Mouse (Mus musculus): ENCODE measurements at regions not wholly inside any gene's neighbourhood (a gene's known extent, or its start where the extent isn't known, plus 50 kb on each side); places are given as distances from the start of the nearest gene placed in this dataset.
"Not testable (repeated sequence)": the region's sequence is repeated elsewhere in the genome, so short reads cannot be mapped to it uniquely, and the experiment has no call there.

- no peak for DNase-seq (ENCODE audit: low spot score in 2 of 2)
Measured at GRCm38 (mm10) chr10:45852688-45853087, 275.1 kb downstream of the Hace1 start.

GRCm38 (mm10) chr10:45855514-45855913 is 277.9 kb downstream of the Hace1 start:
- DNase-seq (ENCODE audit: low spot score in 2 of 2), result no peak

- DNase-seq (ENCODE audit: low spot score in 2 of 2), result no peak
Measured at GRCm38 (mm10) chr10:45859137-45859536, 281.5 kb downstream of the Hace1 start.

GRCm38 (mm10) chr10:45859909-45860308 is 282.3 kb downstream of the Hace1 start:
- DNase-seq (ENCODE audit: low spot score in 2 of 2), result no peak

GRCm38 (mm10) chr10:45860696-45861095 is 283.1 kb downstream of the Hace1 start:
- DNase-seq (ENCODE audit: low spot score in 2 of 2), result no peak

GRCm38 (mm10) chr10:45865793-45866192 is 288.2 kb downstream of the Hace1 start:
- DNase-seq (ENCODE audit: low spot score in 2 of 2), result no peak

- DNase-seq (ENCODE audit: low spot score in 2 of 2), result no peak
Measured at GRCm38 (mm10) chr10:45866860-45867259, 289.2 kb downstream of the Hace1 start.

GRCm38 (mm10) chr10:45871028-45871427 is 293.4 kb downstream of the Hace1 start:
- no peak for DNase-seq (ENCODE audit: low spot score in 2 of 2)

GRCm38 (mm10) chr10:45872007-45872890 is 294.6 kb downstream of the Hace1 start:
- no peak for DNase-seq (ENCODE audit: low spot score in 2 of 2)

GRCm38 (mm10) chr10:45873805-45874780 is 296.5 kb downstream of the Hace1 start:
- no peak for DNase-seq (ENCODE audit: low spot score in 2 of 2)

GRCm38 (mm10) chr10:45875287-45875686 is 297.7 kb downstream of the Hace1 start:
- not testable (repeated sequence) for DNase-seq (ENCODE audit: low spot score in 2 of 2)

- DNase-seq (ENCODE audit: low spot score in 2 of 2), result no peak
Measured at GRCm38 (mm10) chr10:45883745-45884144, 306.1 kb downstream of the Hace1 start.

- DNase-seq (ENCODE audit: low spot score in 2 of 2), result no peak
Measured at GRCm38 (mm10) chr10:45886636-45887035, 309.0 kb downstream of the Hace1 start.

- peak in 1 of 2 experiments; percentile 24 for DNase-seq (ENCODE audit: low spot score in 2 of 2)
Measured at GRCm38 (mm10) chr10:45888835-45889234, 311.2 kb downstream of the Hace1 start.

- DNase-seq (ENCODE audit: low spot score in 2 of 2), result no peak
Measured at GRCm38 (mm10) chr10:45889381-45889951, 311.8 kb downstream of the Hace1 start.

- no peak for DNase-seq (ENCODE audit: low spot score in 2 of 2)
Measured at GRCm38 (mm10) chr10:45890088-45890626, 312.5 kb downstream of the Hace1 start.

- DNase-seq (ENCODE audit: low spot score in 2 of 2), result no peak
Measured at GRCm38 (mm10) chr10:45892464-45892863, 314.8 kb downstream of the Hace1 start.

- no peak for DNase-seq (ENCODE audit: low spot score in 2 of 2)
Measured at GRCm38 (mm10) chr10:45893894-45894831, 316.5 kb downstream of the Hace1 start.

- DNase-seq (ENCODE audit: low spot score in 2 of 2), result no peak
Measured at GRCm38 (mm10) chr10:45916928-45917327, 339.3 kb downstream of the Hace1 start.

- DNase-seq (ENCODE audit: low spot score in 2 of 2), result no peak
Measured at GRCm38 (mm10) chr10:45925746-45926145, 348.1 kb downstream of the Hace1 start.

All from gastrocnemius, postnatal 4 days (tissue).